Mouse (Mus musculus): ENCODE measurements around the gene Tfap2c. TPM values are rescaled to one million over a fixed set of nuclear protein-coding genes. Genes with fewer than 3 reads are reported as not detected.
A peak's percentile ranks its signal among the peaks of the same experiment; 100 is the strongest.

Tfap2c gene
- 5.9 and 7.6 TPM in 2 replicates for polyA plus RNA-seq (2014; fragmentation: Nextera tagmentation; extraction: Ambion mirVana)

DNA sequence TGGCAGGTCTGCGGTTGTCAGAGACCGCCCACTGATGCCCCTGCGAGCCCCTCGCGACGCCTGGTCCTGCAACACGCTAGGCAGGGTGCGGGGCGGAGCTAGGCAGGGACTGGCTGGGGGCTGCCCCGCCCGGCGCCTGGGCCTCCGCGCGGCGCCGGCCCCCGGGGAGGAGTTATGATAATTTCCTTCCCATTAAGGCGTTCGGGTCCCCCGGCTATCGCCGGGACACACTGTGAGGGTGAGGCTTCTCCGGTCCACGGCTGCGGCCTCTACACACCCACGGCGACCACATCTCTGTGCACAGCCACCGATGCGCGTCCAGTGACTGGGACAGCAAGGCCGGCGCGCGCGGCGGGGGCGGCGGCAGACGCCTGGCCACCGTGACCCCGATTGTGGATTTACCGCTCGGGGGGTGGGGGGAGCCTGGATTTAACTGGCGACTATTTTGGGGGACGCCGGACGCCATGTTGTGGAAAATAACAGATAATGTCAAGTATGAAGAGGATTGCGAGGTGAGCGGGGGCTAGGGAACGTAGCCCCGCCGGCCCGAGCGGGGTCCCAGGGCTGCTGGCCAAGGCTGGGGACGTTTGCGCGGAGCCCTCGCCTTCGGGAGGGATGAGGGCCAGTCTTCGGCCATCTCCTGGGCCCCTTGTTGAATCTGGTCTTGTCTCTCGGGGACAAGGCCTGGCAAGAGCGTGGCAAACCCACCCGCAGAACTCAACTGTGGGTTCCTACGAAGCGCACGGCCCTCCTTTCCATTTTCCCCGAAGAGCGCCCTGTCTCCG, at the start of gene Tfap2c:
Tfap2c (plus strand) TSS at position 223 of the 785 bp plus-strand sequence.
- DNase-seq (ENCODE audit: low spot score) (peak; percentile 79), ATAC-seq (ENCODE audit: insufficient number of reproducible peaks, low FRiP score, low TSS enrichment, low read depth) (peak; percentile 33; the same call in 1 of the 2 replicates)
- under 1% methylated on average over 70 of the region's 70 CpGs for WGBS
- H3K4me3 ChIP-seq (ENCODE audit: low read depth, low read length), result peak within 1 kb of the TSS; percentile 41
- peaks cover 65% of the 10 kb centered on the region for H3K27me3 ChIP-seq (ENCODE audit: control insufficient read depth, insufficient read depth, low read length)
- H3K4me2 ChIP-seq (ENCODE audit: low read depth, severe bottlenecking), result peak within 1 kb of the TSS; percentile 89
- H3K9ac ChIP-seq (ENCODE audit: low read length), result peak within 1 kb of the TSS; percentile 40; the same call in 1 of the 2 replicates
- H3K9me3 ChIP-seq (ENCODE audit: control insufficient read depth, low read length), result no peaks in the 10 kb centered on the region
- no peaks in the 10 kb centered on the region for H3K36me3 ChIP-seq (ENCODE audit: control insufficient read depth, insufficient read depth, low read length)
- H3K27ac ChIP-seq (replicated peaks; ENCODE audit: low read depth, low read length), result no peak within 1 kb of the TSS
- peaks cover 34% of the 10 kb centered on the region for H3K4me1 ChIP-seq (ENCODE audit: control insufficient read depth, insufficient read depth, low read length)

DNA sequence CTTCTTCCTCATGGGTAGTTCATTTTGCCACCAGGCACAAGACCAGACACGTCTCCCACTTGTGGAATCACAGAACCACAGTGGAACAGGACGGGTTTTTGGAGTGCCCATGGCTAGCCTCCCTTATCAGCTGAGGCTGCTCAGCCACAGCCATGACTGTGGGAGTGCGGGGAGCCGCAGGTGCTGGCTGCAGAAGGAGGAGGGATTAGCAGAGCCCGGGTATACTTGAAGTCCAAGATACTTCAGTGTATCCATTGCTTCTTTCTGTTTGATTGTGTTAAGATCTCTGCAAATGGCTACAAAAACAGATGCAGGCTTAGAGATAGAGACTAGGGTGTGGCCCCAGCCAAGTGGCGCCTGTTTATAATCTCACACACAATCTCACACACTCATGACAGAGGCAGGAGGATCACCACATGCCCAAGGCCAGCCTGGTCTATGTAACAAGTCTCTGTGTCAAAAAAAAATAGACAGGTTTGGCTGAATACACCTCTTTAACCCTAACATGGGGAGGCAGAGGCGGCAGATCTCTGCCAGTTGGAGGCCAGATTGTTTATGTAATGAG, 48.6 kb upstream of the Tfap2c start:
- H3K9me3 ChIP-seq (ENCODE audit: control insufficient read depth, low read length), result no peaks in the 10 kb centered on the region
- ATAC-seq (ENCODE audit: insufficient number of reproducible peaks, low FRiP score, low TSS enrichment, low read depth), result no peak
- no peak for DNase-seq (ENCODE audit: low spot score)
- no peak overlapping the region for H3K4me2 ChIP-seq (ENCODE audit: low read depth, severe bottlenecking)
- H3K36me3 ChIP-seq (ENCODE audit: control insufficient read depth, insufficient read depth, low read length), result no peaks in the 10 kb centered on the region
- H3K4me3 ChIP-seq (ENCODE audit: low read depth, low read length), result no peak overlapping the region
- H3K27me3 ChIP-seq (ENCODE audit: control insufficient read depth, insufficient read depth, low read length), result no peaks in the 10 kb centered on the region
- H3K9ac ChIP-seq (ENCODE audit: low read length), result no peak overlapping the region
- H3K27ac ChIP-seq (replicated peaks; ENCODE audit: low read depth, low read length), result no peak overlapping the region
- H3K4me1 ChIP-seq (ENCODE audit: control insufficient read depth, insufficient read depth, low read length), result no peaks in the 10 kb centered on the region
- 52% methylated on average over 7 of the region's 7 CpGs for WGBS

DNA sequence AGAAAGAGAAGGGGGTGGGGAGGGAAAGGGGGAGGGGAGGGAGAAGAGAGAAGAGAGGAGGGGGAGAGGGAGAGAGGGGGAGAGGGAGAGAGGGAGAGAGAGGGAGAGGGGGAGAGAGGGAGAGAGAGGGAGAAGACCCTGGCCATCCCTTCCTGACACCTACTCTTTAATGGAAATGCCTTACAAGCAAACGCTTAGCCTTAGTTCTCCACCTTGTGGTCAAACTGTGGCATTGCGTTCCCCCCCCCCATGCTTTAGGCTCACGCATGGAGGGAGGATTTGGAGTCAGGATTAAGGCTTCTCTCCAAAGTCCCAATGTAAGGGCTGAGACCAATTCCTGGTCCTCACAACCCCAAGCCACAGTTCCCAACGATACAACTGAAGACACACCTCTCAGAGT, 48.1 kb upstream of the Tfap2c start:
- ATAC-seq (ENCODE audit: insufficient number of reproducible peaks, low FRiP score, low TSS enrichment, low read depth) (no peak), DNase-seq (ENCODE audit: low spot score) (peak; percentile 79)
- no peaks in the 10 kb centered on the region for H3K36me3 ChIP-seq (ENCODE audit: control insufficient read depth, insufficient read depth, low read length)
- WGBS, result 2% methylated on average over 4 of the region's 4 CpGs
- H3K27ac ChIP-seq (replicated peaks; ENCODE audit: low read depth, low read length), result no peak overlapping the region
- no peak overlapping the region for H3K4me3 ChIP-seq (ENCODE audit: low read depth, low read length)
- H3K9ac ChIP-seq (ENCODE audit: low read length), result no peak overlapping the region
- H3K4me1 ChIP-seq (ENCODE audit: control insufficient read depth, insufficient read depth, low read length), result no peaks in the 10 kb centered on the region
- no peaks in the 10 kb centered on the region for H3K27me3 ChIP-seq (ENCODE audit: control insufficient read depth, insufficient read depth, low read length)
- H3K4me2 ChIP-seq (ENCODE audit: low read depth, severe bottlenecking), result no peak overlapping the region
- no peaks in the 10 kb centered on the region for H3K9me3 ChIP-seq (ENCODE audit: control insufficient read depth, low read length)

DNA sequence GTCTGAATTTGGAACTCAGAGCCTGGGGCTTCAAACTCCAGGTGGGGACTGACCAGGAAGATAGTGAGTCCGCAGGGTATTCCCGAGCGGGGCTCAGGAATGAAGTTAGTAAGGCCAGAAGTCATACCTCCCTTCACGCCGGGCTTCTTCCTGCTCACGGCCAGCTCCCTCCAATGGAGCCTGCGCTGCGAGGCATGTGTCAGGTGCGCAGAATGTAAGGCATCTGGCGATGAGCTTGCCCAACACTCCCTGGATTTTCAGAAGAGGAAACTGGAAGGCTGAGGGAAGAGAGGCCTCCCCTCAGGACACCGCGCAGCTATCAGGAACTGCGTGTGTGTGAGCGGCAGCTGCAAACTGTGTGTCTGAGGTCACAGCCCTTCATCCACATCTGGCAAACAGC, 47.2 kb upstream of the Tfap2c start:
- 56% methylated on average over 14 of the region's 14 CpGs for WGBS
- no peak for DNase-seq (ENCODE audit: low spot score)
- no peaks in the 10 kb centered on the region for H3K4me1 ChIP-seq (ENCODE audit: control insufficient read depth, insufficient read depth, low read length)

DNA sequence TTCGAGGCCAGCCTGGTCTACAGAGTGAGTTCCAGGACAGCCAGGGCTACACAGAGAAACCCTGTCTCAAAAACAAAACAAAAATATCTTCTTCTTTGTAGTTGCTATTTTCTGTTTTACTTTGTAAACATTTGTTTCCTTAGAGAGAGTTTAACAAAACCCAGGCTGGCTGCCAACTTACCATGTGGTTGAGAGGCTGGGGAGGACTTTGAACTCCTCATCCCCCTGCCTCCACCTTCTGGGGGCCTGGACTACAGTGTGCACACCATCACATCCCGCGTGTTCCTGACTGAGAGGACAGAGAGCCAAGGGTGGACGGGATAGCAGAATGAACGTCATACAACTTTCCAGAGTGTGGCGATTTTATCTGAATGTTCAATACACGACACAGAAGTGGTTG, 43.3 kb upstream of the Tfap2c start:
- ATAC-seq (ENCODE audit: insufficient number of reproducible peaks, low FRiP score, low TSS enrichment, low read depth) (no peak), DNase-seq (ENCODE audit: low spot score) (no peak)
- Histone ChIP-seq H3K4me1 (ENCODE audit: control insufficient read depth, insufficient read depth, low read length) (no peaks in the 10 kb centered on the region), H3K4me3 (ENCODE audit: low read depth, low read length) (no peak overlapping the region), H3K36me3 (ENCODE audit: control insufficient read depth, insufficient read depth, low read length) (no peaks in the 10 kb centered on the region), H3K27ac (replicated peaks; ENCODE audit: low read depth, low read length) (no peak overlapping the region), H3K4me2 (ENCODE audit: low read depth, severe bottlenecking) (no peak overlapping the region), H3K9me3 (ENCODE audit: control insufficient read depth, low read length) (no peaks in the 10 kb centered on the region), H3K9ac (ENCODE audit: low read length) (no peak overlapping the region), H3K27me3 (ENCODE audit: control insufficient read depth, insufficient read depth, low read length) (no peaks in the 10 kb centered on the region)
- WGBS, result 90% methylated on average over 7 of the region's 7 CpGs

More for the DNA sequence above, 47.2 kb upstream of the Tfap2c start:
- no peak overlapping the region for H3K9ac ChIP-seq (ENCODE audit: low read length)
- no peaks in the 10 kb centered on the region for H3K36me3 ChIP-seq (ENCODE audit: control insufficient read depth, insufficient read depth, low read length)
- no peak overlapping the region for H3K4me3 ChIP-seq (ENCODE audit: low read depth, low read length)
- H3K9me3 ChIP-seq (ENCODE audit: control insufficient read depth, low read length), result no peaks in the 10 kb centered on the region
- H3K27ac ChIP-seq (replicated peaks; ENCODE audit: low read depth, low read length), result no peak overlapping the region
- ATAC-seq (ENCODE audit: insufficient number of reproducible peaks, low FRiP score, low TSS enrichment, low read depth), result no peak
- H3K27me3 ChIP-seq (ENCODE audit: control insufficient read depth, insufficient read depth, low read length), result no peaks in the 10 kb centered on the region
- no peak overlapping the region for H3K4me2 ChIP-seq (ENCODE audit: low read depth, severe bottlenecking)

DNA sequence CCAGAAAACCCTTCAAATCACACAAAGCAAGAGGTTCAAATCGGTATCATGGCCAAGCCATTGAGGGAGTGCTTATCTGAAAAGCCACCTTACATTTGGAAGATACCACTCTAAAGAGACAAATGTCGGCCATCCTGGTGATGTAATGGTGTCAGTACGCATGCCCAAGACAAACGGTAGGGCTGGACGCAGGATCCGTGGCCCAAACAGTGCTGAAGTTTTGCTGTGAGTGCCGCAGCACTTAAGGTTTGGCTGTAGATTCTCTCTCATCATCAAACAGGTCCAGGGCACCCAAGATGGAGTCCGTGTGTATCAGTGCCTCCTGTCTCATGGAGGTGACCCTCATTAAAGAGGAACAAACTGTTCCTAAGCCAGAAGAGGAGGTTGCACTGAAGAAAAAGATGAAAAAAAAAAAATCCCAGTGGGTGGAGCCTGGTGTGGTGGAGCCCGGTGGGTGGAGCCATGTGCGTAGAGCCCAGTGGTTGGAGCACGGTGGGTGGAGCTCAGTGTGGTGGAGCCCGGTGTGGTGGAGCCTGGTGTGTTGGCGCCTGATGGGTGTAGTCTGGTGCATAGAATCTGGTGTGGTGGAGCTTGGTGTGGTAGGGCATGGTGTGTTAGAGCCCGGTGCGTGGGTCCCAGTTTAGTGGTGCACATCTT, 39.2 kb upstream of the Tfap2c start:
- no peak for ATAC-seq (ENCODE audit: insufficient number of reproducible peaks, low FRiP score, low TSS enrichment, low read depth)

DNA sequence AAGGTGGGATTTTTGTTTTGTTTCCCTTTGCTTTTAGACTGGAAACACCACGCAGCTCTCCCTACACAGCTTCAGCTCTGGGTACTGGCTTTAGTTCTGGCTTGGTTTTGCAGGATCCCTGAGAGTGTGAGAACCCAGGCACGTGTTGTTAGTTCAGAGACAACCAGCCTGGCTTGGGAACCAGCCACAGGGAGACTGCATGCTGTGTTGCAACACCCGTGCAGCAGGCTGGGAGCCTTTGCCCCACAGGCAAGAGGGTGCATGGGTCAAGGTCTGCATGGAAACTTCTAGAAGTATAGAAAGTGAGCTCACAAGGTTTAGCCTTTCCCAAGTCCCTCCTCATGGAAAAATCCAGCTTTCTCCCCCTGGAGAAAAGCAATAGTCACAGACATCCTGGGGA, 38.5 kb upstream of the Tfap2c start:
- WGBS, result 59% methylated on average over 3 of the region's 3 CpGs
- no peaks in the 10 kb centered on the region for H3K9me3 ChIP-seq (ENCODE audit: control insufficient read depth, low read length)
- no peak for ATAC-seq (ENCODE audit: insufficient number of reproducible peaks, low FRiP score, low TSS enrichment, low read depth)

More for the DNA sequence above, 39.2 kb upstream of the Tfap2c start:
- H3K9ac ChIP-seq (ENCODE audit: low read length), result 0 out of 2 replicates have a peak overlapping the region, but pooled peaks have one; percentile 12
- no peaks in the 10 kb centered on the region for H3K4me1 ChIP-seq (ENCODE audit: control insufficient read depth, insufficient read depth, low read length)
- no peak overlapping the region for H3K27ac ChIP-seq (replicated peaks; ENCODE audit: low read depth, low read length)
- no peak for DNase-seq (ENCODE audit: low spot score)
- H3K27me3 ChIP-seq (ENCODE audit: control insufficient read depth, insufficient read depth, low read length), result no peaks in the 10 kb centered on the region
- 89% methylated on average over 15 of the region's 15 CpGs for WGBS
- H3K4me3 ChIP-seq (ENCODE audit: low read depth, low read length), result no peak overlapping the region
- no peaks in the 10 kb centered on the region for H3K9me3 ChIP-seq (ENCODE audit: control insufficient read depth, low read length)
- no peak overlapping the region for H3K4me2 ChIP-seq (ENCODE audit: low read depth, severe bottlenecking)
- no peaks in the 10 kb centered on the region for H3K36me3 ChIP-seq (ENCODE audit: control insufficient read depth, insufficient read depth, low read length)

DNA sequence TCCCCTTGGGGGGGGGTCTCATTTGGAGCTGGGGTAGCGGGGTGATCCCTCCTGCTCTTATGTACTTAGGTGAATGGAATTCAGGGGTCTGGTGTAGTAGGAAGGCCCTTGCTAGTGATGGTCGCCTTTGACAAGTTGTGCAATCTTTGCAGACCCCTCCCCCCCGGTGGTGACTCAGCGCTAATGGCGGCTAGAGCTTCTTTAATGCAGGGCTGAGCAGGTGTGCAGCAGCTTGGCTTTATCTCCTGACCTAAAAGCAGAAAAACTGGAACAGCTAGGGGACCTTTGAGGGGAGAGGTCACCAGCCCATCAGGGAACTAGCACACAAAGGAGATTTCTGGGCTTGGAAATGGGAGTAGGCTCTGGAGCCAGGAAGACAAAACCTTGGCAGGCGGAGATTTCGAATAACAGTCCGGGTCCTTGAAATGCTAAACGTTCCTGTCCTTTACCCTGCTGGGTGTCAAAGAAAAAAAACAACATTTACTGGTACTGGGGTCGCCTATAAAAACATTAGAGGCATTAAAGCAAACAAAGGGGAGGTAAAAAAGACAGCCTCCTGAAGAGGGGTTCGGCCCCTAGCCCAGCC, 32.9 kb upstream of the Tfap2c start:
- no peak for ATAC-seq (ENCODE audit: insufficient number of reproducible peaks, low FRiP score, low TSS enrichment, low read depth)
- no peaks in the 10 kb centered on the region for H3K27me3 ChIP-seq (ENCODE audit: control insufficient read depth, insufficient read depth, low read length)
- no peak overlapping the region for H3K27ac ChIP-seq (replicated peaks; ENCODE audit: low read depth, low read length)
- H3K9ac ChIP-seq (ENCODE audit: low read length), result no peak overlapping the region
- H3K36me3 ChIP-seq (ENCODE audit: control insufficient read depth, insufficient read depth, low read length), result no peaks in the 10 kb centered on the region
- no peaks in the 10 kb centered on the region; the same call in 1 of the 2 replicates for H3K9me3 ChIP-seq (ENCODE audit: control insufficient read depth, low read length)
- H3K4me3 ChIP-seq (ENCODE audit: low read depth, low read length), result no peak overlapping the region
- no peaks in the 10 kb centered on the region for H3K4me1 ChIP-seq (ENCODE audit: control insufficient read depth, insufficient read depth, low read length)
- DNase-seq (ENCODE audit: low spot score), result no peak
- no peak overlapping the region for H3K4me2 ChIP-seq (ENCODE audit: low read depth, severe bottlenecking)
- WGBS, result 25% methylated on average over 11 of the region's 11 CpGs

More for the DNA sequence above, 38.5 kb upstream of the Tfap2c start:
- DNase-seq (ENCODE audit: low spot score), result no peak
- H3K27ac ChIP-seq (replicated peaks; ENCODE audit: low read depth, low read length), result no peak overlapping the region
- H3K36me3 ChIP-seq (ENCODE audit: control insufficient read depth, insufficient read depth, low read length), result no peaks in the 10 kb centered on the region
- no peak overlapping the region for H3K9ac ChIP-seq (ENCODE audit: low read length)
- no peaks in the 10 kb centered on the region for H3K4me1 ChIP-seq (ENCODE audit: control insufficient read depth, insufficient read depth, low read length)
- H3K27me3 ChIP-seq (ENCODE audit: control insufficient read depth, insufficient read depth, low read length), result no peaks in the 10 kb centered on the region
- H3K4me3 ChIP-seq (ENCODE audit: low read depth, low read length), result no peak overlapping the region
- H3K4me2 ChIP-seq (ENCODE audit: low read depth, severe bottlenecking), result no peak overlapping the region

Data from limb, embryonic 11.5 days (tissue).